Mouse (Mus musculus): ENCODE measurements around the gene Samsn1. TPM values are rescaled to one million over a fixed set of nuclear protein-coding genes. Genes with fewer than 3 reads are reported as not detected.

The Samsn1 gene
- 3.4 and 5.2 TPM in 2 replicates for polyA plus RNA-seq (2012; rRNA removed; ENCODE audit: low replicate concordance)

DNA sequence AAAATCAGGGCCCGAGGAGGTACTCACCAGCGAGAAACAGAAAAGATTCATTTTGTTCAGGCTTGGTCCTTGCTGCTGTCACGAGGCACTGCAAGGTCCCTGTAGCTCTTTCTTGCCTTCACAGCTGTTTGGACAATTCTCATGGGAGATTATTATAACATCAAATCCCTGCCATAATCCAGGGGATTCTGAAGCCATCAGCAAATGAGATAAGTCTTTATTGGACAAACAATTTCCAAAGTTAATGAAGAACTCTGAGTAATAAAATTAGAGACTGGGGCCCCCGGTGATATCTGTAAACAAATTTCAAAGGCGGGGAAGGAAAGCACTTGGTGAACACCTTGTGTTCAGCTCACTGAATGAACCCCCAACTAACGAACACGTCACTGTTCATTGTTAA, at the start of gene Samsn1:
TSS of gene Samsn1 (minus strand) at position 101 of the 400 bp plus-strand sequence.

